Mouse (Mus musculus): ENCODE measurements around the gene Lipf. TPM values are rescaled to one million over a fixed set of nuclear protein-coding genes. Genes with fewer than 3 reads are reported as not detected.

The Lipf gene
- not detected in 2 replicates for polyA plus RNA-seq (2015; fragmentation: Nextera tagmentation; extraction: Ambion mirVana)

DNA sequence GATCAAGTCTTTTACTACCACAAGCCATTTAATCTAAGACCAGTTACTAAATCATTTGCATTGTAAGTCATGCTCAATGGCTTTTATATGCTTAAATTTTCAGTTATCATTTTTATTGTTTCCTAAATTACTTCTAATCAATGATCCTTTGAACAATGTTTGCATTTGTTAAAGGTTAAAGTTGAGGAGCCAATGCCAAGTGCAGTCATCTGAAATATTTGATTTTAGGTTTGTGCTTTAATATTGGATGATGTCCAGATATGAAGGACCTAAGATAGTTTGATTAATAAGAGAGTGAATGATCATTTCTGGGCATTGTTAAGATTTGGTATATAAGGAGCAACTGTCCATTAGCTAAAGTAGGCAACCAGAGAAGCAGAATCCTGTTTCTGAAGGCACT, at the start of gene Lipf:
Lipf (plus strand) TSS at position 301 of the 400 bp plus-strand sequence.
- no peaks in the 10 kb centered on the region for H3K36me3 ChIP-seq
- H3K9me3 ChIP-seq (replicated peaks), result no peaks in the 10 kb centered on the region
- no peak within 1 kb of the TSS for H3K4me3 ChIP-seq (replicated peaks)
- no peak within 1 kb of the TSS for H3K27ac ChIP-seq (replicated peaks)
- H3K27me3 ChIP-seq, result no peaks in the 10 kb centered on the region
- H3K9ac ChIP-seq, result no peak within 1 kb of the TSS
- H3K4me1 ChIP-seq, result no peaks in the 10 kb centered on the region
- no peak for ATAC-seq (ENCODE audit: insufficient number of reproducible peaks, low FRiP score, low TSS enrichment, low read depth)
- no peak within 1 kb of the TSS for H3K4me2 ChIP-seq (replicated peaks)

GRCm38 (mm10) chr19:33924099-33924498, 36.9 kb upstream of the Lipf start:
- Histone ChIP-seq H3K9ac (no peak overlapping the region), H3K4me3 (replicated peaks) (no peak overlapping the region), H3K27me3 (no peaks in the 10 kb centered on the region), H3K9me3 (replicated peaks) (no peaks in the 10 kb centered on the region), H3K27ac (replicated peaks) (no peak overlapping the region), H3K4me1 (no peaks in the 10 kb centered on the region), H3K4me2 (replicated peaks) (no peak overlapping the region), H3K36me3 (no peaks in the 10 kb centered on the region)
- ATAC-seq (ENCODE audit: insufficient number of reproducible peaks, low FRiP score, low TSS enrichment, low read depth), result no peak

DNA sequence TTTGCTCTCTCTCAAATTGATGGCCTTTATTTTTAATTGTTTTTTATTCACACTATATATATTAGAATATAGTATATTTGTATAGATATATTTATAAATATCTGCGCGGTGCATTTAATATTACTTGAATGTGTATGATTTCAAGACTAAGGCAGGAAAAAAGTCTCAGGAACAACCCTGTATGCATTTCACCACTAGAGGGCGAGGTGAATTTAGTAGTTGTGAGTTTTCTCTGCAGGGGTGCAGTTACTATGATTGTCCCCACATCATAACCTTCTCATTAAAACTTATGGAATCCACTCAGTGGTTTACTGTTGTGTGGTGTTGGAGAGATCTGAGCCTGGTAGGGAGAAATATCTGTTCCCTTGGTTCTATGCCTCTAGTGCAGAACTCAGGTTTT, 18.0 kb downstream of the Lipf start:
- H3K4me3 ChIP-seq (replicated peaks), result no peak overlapping the region
- H3K9me3 ChIP-seq (replicated peaks), result no peaks in the 10 kb centered on the region
- H3K36me3 ChIP-seq, result no peaks in the 10 kb centered on the region
- H3K27me3 ChIP-seq, result no peaks in the 10 kb centered on the region
- no peak overlapping the region for H3K4me2 ChIP-seq (replicated peaks)
- ATAC-seq (ENCODE audit: insufficient number of reproducible peaks, low FRiP score, low TSS enrichment, low read depth), result no peak
- 42% methylated on average over 3 of the region's 3 CpGs for WGBS
- H3K4me1 ChIP-seq, result no peaks in the 10 kb centered on the region
- no peak overlapping the region for H3K27ac ChIP-seq (replicated peaks)
- no peak overlapping the region for H3K9ac ChIP-seq

GRCm38 (mm10) chr19:33983043-33983442, 22.1 kb downstream of the Lipf start:
- H3K36me3 ChIP-seq, result no peaks in the 10 kb centered on the region
- H3K4me1 ChIP-seq, result no peaks in the 10 kb centered on the region
- ATAC-seq (ENCODE audit: insufficient number of reproducible peaks, low FRiP score, low TSS enrichment, low read depth), result no peak
- H3K27ac ChIP-seq (replicated peaks), result no peak overlapping the region
- H3K4me3 ChIP-seq (replicated peaks), result no peak overlapping the region
- no peak overlapping the region for H3K9ac ChIP-seq
- 70% methylated on average over 3 of the region's 3 CpGs for WGBS
- no peak overlapping the region for H3K4me2 ChIP-seq (replicated peaks)
- no peaks in the 10 kb centered on the region for H3K27me3 ChIP-seq
- no peaks in the 10 kb centered on the region for H3K9me3 ChIP-seq (replicated peaks)

- Histone ChIP-seq H3K27ac (replicated peaks) (no peak within 1 kb of the TSS), H3K36me3 (no peaks in the 10 kb centered on the region), H3K9ac (no peak within 1 kb of the TSS), H3K9me3 (replicated peaks) (no peaks in the 10 kb centered on the region), H3K4me2 (replicated peaks) (no peak within 1 kb of the TSS), H3K27me3 (no peaks in the 10 kb centered on the region), H3K4me3 (replicated peaks) (no peak within 1 kb of the TSS), H3K4me1 (no peaks in the 10 kb centered on the region)
- WGBS, result 77% methylated on average over 6 of the region's 6 CpGs
- ATAC-seq (ENCODE audit: insufficient number of reproducible peaks, low FRiP score, low TSS enrichment, low read depth), result no peak
Measured at GRCm38 (mm10) chr19:34008002-34008401, 47.0 kb downstream of the Lipf start, which contains the start of gene Lipk. Lipk (plus strand) TSS chr19:34008290.

- no peak for ATAC-seq (ENCODE audit: insufficient number of reproducible peaks, low FRiP score, low TSS enrichment, low read depth)
- WGBS, result 68% methylated on average over 11 of the region's 11 CpGs
- Histone ChIP-seq H3K9me3 (replicated peaks) (no peaks in the 10 kb centered on the region), H3K9ac (no peak overlapping the region), H3K4me2 (replicated peaks) (no peak overlapping the region), H3K36me3 (no peaks in the 10 kb centered on the region), H3K27ac (replicated peaks) (no peak overlapping the region), H3K4me1 (no peaks in the 10 kb centered on the region), H3K4me3 (replicated peaks) (no peak overlapping the region), H3K27me3 (no peaks in the 10 kb centered on the region)
Measured at GRCm38 (mm10) chr19:34021440-34022172, 60.6 kb downstream of the Lipf start.

DNA sequence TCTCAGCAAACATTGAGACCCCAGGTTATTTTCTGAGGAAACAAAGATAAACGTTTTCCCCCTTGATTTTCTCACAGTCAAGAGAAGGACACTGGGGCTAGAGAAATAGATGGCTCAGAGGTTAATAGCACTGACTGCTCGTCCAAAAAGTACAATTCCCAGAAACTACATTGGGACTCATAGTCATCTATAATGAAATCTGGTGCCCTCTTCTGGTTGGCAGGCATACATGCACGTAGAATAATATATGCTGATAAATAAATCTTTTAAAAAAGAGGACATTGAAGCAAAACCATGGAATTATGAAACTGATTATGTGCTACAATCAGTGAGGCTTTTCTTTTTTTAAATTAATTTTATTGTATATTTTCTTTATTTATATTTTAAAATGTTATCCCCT, 61.8 kb downstream of the Lipf start:
- Histone ChIP-seq H3K4me1 (no peaks in the 10 kb centered on the region), H3K9me3 (replicated peaks) (no peaks in the 10 kb centered on the region), H3K4me3 (replicated peaks) (no peak overlapping the region), H3K27me3 (no peaks in the 10 kb centered on the region), H3K27ac (replicated peaks) (no peak overlapping the region), H3K9ac (no peak overlapping the region), H3K36me3 (no peaks in the 10 kb centered on the region), H3K4me2 (replicated peaks) (no peak overlapping the region)
- no peak for ATAC-seq (ENCODE audit: insufficient number of reproducible peaks, low FRiP score, low TSS enrichment, low read depth)
- WGBS, result 42% methylated on average over 3 of the region's 3 CpGs

Other genes with a start within 250 kb of the Lipf start
- 0.27 and 0.30 TPM in 2 replicates for gene Lipo2, start 209.8 kb upstream of the Lipf start, polyA plus RNA-seq (2015; fragmentation: Nextera tagmentation; extraction: Ambion mirVana)
- 12.0 and 13.0 TPM in 2 replicates for gene Lipo3, start 199.2 kb upstream of the Lipf start, polyA plus RNA-seq (2015; fragmentation: Nextera tagmentation; extraction: Ambion mirVana)
- gene Lipo1, start 173.7 kb upstream of the Lipf start, polyA plus RNA-seq (2015; fragmentation: Nextera tagmentation; extraction: Ambion mirVana), result not detected in 2 replicates
- 3.4 and 5.6 TPM in 2 replicates for gene Lipk, start 47.1 kb downstream of the Lipf start, polyA plus RNA-seq (2015; fragmentation: Nextera tagmentation; extraction: Ambion mirVana)
- 0.15 TPM in 1 of 2 replicates, not detected in the other for gene Lipn, start 106.2 kb downstream of the Lipf start, polyA plus RNA-seq (2015; fragmentation: Nextera tagmentation; extraction: Ambion mirVana)
- 16.8 and 19.1 TPM in 2 replicates for gene Lipm, start 139.7 kb downstream of the Lipf start, polyA plus RNA-seq (2015; fragmentation: Nextera tagmentation; extraction: Ambion mirVana)
- gene Ankrd22, start 204.9 kb downstream of the Lipf start, polyA plus RNA-seq (2015; fragmentation: Nextera tagmentation; extraction: Ambion mirVana), result 7.3 and 8.2 TPM in 2 replicates
- gene Stambpl1, start 231.0 kb downstream of the Lipf start, polyA plus RNA-seq (2015; fragmentation: Nextera tagmentation; extraction: Ambion mirVana), result 10.1 and 12.6 TPM in 2 replicates

Data from embryonic facial prominence, embryonic 15.5 days (tissue).